Mouse (Mus musculus): Measurements from ENCODE around the gene Tex47.

Tex47 gene

GRCm38 (mm10) chr5:7303819-7304218 is at the start of gene Tex47:
TSS of gene Tex47 (plus strand) at chr5:7304119.
- DNase-seq (ENCODE audit: low read depth, low spot score) = no peak

- no peak for DNase-seq (ENCODE audit: low read depth, low spot score)
These were observed 27.1 kb upstream of the Tex47 start for GRCm38 (mm10) chr5:7276659-7277455.

GRCm38 (mm10) chr5:7284336-7284735 is 19.6 kb upstream of the Tex47 start:
- DNase-seq (ENCODE audit: low read depth, low spot score) = peak; percentile 66

- DNase-seq (ENCODE audit: low read depth, low spot score) = no peak
These were observed 950 bp upstream of the Tex47 start for GRCm38 (mm10) chr5:7302969-7303368.

GRCm38 (mm10) chr5:7325594-7325993 is 21.7 kb downstream of the Tex47 start:
- no peak for DNase-seq (ENCODE audit: low read depth, low spot score)

GRCm38 (mm10) chr5:7344145-7345010 is 40.5 kb downstream of the Tex47 start, which contains the start of gene Zfp804b:
TSS of gene Zfp804b (minus strand) at chr5:7344756.
- peak; percentile 17 for DNase-seq (ENCODE audit: low read depth, low spot score)

GRCm38 (mm10) chr5:7345011-7345389 is 41.1 kb downstream of the Tex47 start:
- no peak for DNase-seq (ENCODE audit: low read depth, low spot score)

All from telencephalon, adult 2 months (tissue).